Mouse (Mus musculus): Measurements from ENCODE around the gene Shank3.

The Shank3 gene

DNA sequence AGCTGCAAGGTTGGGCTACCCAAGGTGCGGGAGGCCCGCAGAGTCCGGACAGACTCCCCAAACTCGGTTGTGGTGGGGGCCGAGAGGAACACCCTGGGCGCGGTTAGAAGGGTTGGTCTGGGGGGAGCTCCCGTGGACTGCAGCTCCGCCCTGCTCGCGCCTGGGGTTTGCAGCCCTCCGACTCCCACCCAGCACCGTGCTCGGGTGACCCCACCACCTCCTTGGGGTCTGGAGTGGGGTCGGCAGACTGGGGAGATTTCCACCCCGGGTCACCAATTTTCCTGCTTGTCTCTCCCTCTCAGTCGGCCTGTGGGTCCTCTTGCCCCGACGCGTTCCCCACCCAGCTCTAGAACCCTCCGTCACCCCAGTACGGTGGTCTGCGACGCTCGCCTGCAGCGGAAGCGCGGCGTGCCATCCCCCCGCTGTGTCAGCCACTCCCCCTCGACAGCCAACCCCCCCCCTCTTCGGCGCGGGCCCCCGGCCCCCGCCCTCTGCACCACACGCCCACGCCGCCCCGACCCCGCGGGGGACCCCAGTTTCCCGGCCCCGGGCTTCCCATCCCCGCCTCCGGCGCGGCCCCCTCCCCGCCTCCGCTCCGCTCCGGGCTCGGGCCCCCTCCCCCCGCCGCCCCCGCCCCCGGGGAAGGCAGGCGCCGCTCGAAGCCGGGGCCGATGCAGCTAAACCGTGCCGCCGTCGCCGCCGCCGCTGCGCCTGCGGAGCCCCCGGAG, at the start of gene Shank3:
Gene Shank3, plus strand, starts transcription at position 663 of the 728 bp plus-strand sequence.
- no peak for DNase-seq (ENCODE audit: low spot score)

DNA sequence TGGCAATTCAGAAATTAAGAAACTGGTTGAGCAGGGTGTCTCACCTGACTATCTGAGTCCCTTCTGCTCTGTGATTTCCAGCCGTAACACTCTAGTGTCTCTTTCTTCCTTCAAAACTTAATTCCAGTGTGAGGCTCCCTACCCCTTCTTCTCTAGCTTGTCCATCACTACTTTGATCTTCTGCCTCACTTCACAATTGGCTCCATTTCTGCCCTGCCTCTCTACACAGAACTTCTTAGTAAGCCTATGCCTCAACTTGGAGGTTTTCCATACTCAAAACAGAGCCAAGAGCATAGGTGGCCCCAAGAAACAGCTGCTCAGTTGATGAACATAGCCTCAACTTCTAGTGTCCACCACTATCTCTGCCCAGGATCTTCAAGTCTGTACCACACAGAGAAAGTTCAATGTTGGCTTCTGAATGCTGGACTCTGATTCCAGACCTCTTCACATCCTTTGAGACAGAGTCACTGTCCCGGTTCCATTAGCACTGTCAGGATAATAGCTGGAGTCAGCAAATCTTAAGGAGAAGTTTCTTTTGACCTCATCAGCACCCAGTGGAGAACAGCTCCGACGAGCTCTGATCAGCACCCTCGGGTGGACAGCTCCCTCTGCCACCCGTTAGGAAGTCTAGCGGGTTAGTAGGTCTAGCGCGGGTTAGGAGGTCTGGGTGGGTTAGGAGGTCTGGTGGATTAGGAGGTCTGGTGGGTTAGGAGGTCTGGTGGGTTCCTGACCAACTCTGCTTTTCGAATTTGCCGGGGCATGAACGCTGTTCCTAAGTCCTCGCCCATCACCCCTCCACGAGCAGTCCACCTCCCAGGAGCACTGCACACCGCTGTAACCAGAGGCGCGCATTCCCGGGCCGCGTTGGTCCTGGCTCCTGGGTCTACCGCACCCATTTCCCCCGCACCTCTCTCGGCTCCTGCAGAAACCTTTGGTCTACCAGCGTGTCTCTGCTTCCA, 46.2 kb upstream of the Shank3 start:
- DNase-seq (ENCODE audit: low spot score): no peak

DNA sequence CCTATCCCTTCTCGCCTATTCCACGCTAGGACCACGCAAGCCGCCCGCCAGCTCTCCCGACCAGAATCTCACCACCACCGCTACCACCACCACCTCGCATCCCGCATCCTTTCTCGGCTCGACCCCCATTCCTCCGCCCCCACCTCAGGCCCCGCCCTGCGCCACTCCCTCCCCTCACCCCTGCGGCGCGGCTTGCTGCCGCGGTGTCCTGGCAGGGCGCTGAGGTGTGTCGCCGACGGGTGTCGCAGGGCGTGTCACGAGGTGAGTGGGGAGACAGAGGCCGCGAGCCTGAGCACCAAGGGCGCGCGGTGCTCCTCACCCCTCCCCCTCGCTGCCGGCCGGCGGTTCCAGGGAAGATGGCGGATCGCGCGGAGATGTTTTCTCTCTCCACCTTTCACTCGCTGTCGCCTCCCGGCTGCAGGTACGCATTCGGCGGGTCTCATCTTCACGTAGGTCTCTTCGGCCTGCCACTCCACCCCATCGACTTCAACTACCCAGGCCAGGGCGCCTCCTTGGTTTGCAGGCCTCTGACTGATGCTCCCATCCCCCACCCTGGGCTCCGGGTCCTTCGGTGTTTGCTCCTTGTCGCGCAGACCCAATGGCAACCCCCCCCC, 45.5 kb upstream of the Shank3 start, which contains the start of gene Mapk8ip2:
Gene Mapk8ip2, plus strand, starts transcription at position 49 of the 614 bp plus-strand sequence.
- DNase-seq (ENCODE audit: low spot score): no peak

DNA sequence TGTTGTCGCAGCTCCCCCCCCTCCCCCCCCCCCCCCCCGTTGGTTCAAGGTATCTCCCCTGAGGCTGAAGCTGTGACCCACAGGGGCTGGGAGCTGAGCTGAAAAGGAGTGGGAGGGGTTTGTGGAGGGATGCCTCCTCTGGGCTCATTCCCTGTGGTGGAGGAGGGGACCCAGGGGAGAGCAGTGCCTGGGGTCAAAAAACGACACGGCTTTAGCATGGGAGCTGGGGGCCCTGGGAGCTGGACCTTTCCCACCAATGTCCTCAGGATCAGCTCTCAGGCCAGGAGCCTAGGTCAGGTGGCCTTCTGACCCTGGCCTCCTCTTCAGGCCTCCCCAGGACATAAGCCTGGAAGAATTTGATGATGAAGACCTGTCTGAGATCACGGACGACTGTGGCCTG, 44.6 kb upstream of the Shank3 start:
- no peak for DNase-seq (ENCODE audit: low spot score)

DNA sequence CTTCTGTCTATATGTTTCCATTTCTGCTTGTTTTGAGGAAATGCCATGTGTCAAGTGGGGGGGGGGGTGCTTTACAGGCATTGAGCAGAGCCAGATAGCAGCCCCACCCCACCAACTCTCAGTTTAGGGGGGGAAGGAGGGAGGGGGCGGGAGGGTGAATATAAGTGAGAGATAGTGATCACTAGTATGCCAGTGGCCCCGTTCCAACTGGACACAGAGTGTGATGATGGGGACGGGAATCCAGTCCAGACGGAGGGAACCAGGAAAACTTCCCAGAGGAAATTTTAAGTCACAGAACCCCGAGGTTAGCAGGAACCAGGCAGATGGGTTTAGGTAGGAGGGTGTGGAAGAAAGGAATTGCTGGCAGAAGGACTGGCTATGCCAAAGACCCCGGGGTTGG, 43.8 kb upstream of the Shank3 start:
- no peak for DNase-seq (ENCODE audit: low spot score)

DNA sequence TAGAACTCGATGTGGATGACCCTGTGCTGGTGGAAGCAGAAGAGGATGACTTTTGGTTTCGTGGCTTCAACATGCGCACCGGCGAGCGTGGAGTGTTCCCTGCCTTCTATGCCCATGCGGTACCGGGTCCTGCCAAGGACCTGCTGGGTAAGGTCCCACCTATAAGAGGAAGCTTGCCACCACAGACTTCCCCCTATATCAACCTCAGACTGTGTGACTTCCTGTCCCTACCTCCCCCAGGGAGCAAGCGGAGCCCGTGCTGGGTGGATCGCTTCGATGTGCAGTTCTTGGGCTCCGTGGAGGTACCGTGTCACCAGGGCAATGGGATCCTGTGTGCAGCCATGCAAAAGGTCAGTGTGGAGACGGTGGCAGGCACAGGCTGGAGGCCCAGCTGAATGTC, 40.5 kb upstream of the Shank3 start:
- no peak for DNase-seq (ENCODE audit: low spot score)

DNA sequence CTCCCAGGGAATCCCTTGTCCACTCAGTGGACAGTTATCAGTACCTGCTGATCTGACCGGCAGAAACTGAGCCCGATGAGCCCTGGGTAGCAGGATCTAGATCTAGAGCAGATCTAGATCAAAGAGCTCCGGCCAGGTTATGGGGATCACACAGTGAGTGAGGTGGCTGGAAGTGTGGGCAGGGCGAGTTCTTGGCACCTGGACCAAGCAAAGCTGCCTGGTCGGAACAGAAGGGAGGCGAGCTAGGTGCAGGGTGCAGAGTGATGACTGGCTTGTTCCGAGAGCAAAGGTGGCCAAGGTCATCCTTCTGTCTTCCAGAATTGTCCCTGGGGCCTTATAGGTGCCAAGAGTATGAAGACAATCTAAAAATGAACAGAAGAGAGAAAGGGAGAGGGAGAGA, 39.6 kb upstream of the Shank3 start:
- DNase-seq (ENCODE audit: low spot score): no peak

DNA sequence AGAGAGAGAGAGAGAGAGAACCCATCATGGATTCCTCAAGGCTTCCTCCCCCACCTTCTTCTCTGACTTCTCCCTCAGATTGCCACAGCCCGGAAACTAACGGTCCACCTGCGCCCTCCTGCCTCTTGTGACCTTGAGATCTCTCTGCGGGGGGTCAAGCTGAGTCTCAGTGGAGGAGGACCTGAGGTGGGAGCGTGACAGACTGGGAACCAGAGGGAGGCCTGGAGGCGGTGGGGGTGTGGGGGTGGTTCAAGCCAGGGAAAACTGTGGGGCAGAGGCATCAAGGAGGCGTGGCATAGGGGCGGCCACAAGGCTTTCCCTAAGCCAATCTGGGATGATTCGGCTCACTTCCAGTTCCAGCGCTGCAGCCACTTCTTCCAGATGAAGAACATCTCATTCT, 39.1 kb upstream of the Shank3 start:
- DNase-seq (ENCODE audit: low spot score): no peak

DNA sequence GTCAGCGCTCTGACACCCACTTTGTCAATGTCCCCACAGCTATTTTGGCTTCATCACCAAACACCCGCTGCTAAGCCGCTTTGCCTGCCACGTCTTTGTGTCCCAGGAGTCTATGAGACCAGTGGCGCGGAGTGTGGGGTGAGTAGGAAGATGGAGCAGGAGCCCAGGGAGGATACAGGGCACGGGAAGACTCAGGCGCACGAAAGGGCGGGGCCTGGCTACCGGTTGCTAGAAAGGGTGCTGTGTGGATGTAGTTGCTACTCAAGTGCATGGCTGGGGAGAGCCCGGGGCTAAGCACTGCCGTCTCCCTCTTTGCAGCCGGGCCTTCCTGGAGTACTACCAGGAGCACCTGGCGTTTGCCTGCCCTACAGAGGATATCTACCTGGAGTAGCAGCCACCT, 38.1 kb upstream of the Shank3 start:
- no peak for DNase-seq (ENCODE audit: low spot score)

DNA sequence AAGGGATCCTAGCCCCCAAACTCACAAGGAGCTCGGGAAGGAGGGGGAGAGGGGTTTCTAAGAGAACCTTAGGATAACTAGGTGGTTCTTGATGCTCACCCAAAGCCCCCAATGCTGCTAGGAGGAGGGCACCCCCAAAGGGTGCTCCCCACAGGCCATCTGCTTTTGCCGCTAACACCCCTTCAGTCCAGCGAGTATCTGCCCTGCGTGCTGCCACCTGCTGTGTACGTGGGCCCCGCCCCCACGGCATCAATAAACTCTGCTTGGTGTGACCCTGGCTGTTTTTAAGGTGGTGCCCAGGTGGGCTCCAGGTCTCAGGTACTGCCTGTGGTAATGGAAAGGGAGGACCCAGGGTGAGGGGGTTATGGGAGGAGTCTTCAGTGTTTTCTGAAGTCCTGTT, 37.2 kb upstream of the Shank3 start:
- no peak for DNase-seq (ENCODE audit: low spot score)

DNA sequence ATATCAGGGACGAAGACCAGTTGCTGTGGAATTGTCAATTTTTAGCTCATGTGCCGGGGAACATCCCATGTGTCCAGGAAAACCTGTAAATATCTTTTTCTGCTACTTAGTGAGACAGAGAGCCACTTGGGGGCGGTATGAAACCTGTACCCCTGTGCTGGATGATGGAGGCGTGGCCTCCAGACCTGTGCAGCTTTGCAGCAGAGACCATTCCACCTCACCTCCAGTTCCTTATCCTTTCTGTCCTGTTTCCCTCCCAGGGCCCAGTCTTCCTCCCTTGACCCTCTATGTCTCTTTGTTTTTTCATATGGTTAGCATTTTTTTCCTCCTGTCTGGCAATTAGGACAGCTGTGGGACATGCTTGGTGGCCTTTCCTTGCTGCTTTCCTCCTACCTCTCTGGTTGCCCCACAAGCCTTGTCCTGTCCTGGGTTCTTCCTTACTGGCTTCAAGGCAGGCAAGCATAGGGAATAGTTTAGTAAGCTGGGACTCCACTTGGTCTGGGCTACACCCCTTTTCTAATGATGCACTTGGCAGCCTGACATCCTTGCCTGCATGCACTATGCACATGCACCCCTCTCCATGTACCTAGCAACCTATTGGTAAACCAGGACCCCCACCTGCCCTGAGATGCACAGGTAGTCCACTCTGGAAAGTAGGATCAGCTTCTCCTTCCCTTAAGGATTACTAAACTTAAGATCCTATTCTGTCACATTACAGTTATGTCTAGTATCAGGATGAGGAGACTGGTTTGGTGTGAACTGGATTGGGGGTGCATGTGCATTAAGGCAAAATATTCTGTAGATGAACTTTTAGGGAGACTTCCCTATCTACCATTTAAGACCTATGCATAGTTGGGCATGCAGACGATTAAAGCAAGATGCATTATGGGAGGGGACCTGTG, 35.8 kb upstream of the Shank3 start:
- no peak for DNase-seq (ENCODE audit: low spot score)

DNA sequence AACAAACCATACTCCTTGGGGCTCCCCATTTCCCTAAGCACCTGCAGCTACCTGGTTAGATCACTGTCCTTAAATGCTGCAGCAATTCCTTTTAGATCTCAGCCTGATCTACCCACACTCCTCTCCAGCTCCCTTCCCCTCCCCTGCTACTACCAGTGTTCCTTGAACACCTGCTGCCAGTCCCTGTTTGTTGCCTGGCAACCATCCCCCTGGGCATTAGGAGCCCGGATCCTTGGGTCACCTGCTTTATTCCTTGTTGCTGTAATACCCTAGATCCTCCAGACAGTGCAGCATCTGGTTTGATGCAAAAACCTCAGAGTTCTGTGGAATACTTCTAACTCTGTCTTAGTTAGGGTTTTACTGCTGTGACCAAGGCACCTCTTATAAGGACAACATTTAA, 34.4 kb upstream of the Shank3 start:
- DNase-seq (ENCODE audit: low spot score): no peak

DNA sequence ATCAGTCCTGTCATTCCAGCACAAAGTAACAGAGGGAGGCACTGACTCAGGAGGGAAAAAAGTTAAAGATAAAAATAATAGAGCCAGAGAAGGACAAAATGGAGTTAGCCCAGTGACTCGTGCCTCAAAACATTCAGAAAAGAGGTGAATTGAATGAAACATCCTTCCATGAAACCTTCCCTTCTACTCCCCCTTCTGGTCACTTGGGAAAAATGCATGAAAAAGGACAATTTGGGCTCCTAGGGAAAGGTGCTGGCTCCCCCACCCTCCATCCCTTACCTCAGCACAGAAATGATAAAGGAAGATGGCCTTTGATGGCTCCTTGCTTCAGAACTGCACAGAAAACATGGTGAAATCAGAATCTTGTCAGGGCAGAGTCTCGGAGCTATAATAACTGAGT, 30.8 kb upstream of the Shank3 start:
- DNase-seq (ENCODE audit: low spot score): no peak

DNA sequence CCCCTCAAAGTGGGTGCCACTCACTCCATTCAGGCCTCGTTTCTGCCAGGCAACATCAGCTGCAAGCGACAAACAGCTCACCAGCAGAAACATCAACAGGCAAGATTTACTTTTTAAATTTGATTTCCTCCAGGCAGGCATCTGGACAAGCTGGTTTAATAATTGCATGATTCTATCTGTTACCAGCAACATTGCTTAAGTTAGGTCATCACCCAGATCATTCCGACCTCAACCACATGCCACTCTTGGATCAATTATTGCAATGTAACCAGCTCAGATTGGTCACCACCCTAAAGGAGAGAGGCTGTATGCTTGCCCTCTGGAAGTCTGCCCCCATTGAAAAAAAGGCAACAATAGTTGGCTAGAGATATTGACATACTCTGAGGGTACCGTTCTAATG, 27.9 kb upstream of the Shank3 start:
- DNase-seq (ENCODE audit: low spot score): no peak

DNA sequence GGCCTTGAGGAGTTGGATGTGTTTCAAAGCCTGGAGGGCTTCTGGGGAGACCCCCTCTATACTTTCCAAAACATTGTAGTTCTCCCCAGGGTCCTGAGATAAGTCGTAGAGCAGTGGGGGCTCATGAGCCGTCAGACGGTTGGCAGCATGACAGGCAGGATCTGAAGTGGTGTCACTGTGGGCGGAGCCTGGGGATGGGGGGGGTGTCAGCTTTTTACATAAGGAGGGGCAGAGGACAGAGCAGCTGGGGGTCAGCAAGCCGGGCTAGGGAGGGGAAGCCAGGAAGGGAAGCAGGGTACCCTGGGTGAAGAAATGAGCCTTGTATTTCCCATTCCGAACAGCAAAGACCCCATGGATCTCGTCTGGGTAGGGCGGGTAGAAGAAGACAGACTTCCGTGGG, 26.1 kb upstream of the Shank3 start:
- DNase-seq (ENCODE audit: low spot score): no peak

DNA sequence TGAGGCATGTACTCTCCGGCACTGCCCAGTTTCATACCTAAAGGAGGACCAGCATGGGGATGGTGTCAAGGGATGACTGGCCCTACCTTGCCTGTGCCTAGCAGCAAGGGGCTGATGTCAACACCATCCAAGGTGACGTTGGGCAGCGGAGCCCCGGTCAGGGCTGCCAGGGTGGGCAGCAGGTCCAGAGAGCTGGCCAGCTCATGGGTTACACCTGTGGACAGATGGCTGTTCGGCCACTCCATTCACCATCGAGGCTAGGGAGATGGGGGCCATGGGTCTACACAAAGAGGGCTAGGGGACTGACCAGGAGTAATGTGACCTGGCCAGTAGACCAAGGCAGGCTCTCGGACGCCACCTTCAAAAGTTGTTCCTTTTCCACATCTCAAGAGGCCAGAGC, 25.5 kb upstream of the Shank3 start:
- no peak for DNase-seq (ENCODE audit: low spot score)

DNA sequence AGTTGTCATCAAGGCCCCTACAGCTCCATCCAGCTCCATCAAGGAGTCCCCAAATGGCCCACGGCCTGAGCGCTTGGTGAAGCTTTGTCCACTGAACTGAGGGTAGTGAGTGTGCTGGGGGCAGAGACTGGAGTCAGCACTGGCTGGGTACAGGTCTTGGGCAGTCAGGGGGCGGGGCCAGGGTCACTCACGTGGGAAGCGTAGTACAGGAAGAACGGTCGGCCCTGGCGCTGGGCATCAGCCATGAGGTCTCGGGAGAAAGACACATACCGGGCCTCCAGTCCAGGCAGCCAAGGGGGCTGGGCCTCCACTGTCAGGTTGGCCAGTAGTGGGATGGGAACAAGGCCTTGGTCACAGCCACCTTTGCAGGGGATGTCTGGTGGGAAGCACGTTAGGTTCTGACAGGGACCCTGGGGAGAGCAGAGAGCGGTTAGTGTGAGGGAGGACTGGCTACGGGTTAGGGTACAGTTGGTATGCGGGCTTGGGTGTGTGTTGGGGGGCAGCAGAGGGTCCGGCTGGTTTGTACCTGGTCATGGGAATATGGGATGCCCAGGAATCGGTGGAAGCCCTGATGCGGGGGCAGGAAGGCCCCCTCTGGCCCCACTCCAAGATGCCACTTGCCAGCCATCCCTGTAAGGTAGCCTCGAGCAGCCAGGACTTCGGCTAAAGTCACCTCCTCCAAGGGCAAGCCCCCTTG, 24.7 kb upstream of the Shank3 start:
- no peak for DNase-seq (ENCODE audit: low spot score)

DNA sequence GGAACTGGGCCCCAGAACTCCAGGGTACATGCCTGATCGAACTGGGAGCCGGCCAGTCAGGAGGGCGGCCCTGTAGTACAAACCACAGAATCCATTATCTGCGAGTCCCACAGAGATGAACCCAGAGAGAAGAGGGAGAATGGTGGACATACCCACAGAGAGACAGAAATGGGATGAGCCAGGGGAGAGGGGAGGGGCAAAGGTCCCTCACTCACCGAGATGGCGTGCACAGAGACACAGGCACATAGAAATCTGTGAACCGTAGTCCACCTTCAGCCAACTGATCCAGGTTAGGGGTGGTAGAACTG, 24.2 kb upstream of the Shank3 start:
- no peak for DNase-seq (ENCODE audit: low spot score)

DNA sequence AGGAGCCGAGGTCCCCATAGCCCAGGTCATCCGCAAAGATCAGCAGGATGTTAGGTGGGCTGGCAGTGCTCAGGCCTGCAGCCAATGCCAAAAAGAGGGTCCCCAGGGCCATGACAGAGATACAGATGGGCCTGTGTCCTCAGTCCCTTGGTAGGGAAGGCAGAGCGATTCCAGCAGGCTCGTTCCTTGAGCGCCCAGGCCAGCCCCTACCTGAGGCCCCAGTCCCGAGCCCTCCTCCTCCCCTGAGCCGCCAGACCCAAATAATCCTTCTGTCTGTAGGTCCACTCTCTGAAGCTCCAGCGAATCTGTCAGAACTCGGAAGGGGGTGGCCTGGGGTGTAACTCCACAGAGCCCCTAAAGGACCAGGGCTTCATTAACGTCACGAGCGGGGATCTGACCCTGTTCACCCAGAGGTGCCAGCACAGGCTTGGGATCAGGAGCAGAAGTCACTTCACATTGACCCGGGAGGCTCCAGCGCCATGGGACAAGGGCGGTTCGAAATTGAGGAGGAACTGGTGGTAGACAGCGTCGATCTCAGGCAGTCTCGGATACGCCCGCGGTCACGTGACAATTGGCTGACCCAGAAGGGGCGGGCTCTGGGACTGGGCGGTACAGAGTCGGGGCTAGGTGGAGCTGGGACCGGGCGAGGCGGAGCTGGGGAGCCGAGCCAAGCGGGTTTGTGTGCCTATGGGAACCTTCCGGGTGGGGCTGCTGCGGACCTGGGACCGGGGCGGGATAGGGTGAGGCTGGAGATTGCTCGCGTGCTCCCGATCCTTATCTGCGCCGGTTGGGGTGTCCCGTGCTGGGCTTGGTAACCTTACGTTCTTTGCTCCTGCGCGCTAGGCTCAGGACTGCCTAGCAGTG, 23.6 kb upstream of the Shank3 start:
- DNase-seq (ENCODE audit: low spot score): peak; percentile 91

DNA sequence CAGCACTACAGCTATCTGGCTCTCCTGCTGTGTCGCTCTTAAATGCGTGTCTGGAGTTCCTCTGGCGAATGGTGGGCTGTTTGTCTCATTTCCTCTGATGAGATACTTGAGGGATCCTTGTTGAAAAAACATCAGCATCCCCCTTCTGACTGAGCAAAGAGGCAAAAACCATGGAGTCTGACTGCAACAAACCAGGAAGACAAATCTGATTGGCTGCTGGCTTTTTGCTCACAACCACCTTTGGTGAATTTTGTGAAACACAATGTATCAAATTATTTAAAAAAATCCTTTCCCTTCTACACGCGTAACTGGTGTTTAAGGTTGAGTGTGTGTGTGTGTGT, 23.0 kb upstream of the Shank3 start:
- DNase-seq (ENCODE audit: low spot score): no peak

DNA sequence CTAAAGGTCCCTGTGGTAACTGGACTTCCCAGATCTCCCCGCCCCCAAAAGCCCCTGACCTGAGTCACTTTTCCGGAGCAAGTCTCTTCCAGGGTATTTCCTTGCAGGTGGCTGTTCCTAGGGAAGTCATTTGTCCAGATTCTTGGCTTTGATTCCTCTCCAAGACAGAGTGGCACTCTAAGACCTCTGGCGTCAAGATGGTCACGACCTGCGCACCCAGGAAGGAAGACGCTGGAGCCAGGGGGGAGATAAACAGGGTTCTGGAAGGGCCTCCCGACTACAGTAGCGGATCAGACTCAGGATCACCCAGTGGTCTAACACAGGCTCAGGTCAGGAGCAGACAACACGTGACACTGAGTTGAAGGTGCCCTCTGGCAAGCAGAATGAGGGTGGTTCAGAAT, 22.3 kb upstream of the Shank3 start, which contains the start of gene Arsa:
Gene Arsa, minus strand, starts transcription at position 335 of the 401 bp plus-strand sequence.
- no peak for DNase-seq (ENCODE audit: low spot score)
